12 mouse cellular contexts compared by ENCODE assay signal in the genomic region with DNA sequence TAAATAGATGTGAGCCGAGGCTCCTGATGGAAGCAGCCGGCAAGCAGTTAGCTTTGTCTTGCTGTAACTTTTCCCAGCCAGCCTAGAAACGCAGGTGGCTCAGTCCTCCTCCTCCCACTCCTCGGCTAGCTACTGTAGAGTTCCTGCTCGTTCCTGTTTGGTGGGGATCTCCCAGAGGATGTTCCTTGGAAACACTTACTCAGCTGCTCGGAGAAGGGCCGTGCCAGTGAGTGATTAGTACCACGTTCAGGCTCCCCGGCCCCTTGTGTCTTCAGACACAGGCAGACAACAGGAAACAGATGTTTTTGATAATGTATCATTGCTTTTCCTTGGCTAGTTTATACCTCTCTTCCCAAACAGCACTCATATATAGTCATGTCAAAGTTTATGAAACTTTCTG. TPM values are rescaled to one million over a fixed set of nuclear protein-coding genes. Genes with fewer than 3 reads are reported as not detected.
DNase-seq lines count a peak whose midpoint lies in the region; ATAC-seq and TF ChIP-seq lines count a peak whose summit lies in the region.
"Had no signal": no experiment of that assay in that cellular context is flagged by ENCODE, and none has a peak within 500 bp of the region (broad histone marks: within the 10 kb centered on the region; RNA-seq: fewer than 3 reads in every experiment).

No protein-coding gene starts in this region.

- 44% methylated on average over 9 of the region's 9 CpGs for WGBS in embryonic facial prominence, embryonic 10.5 days
- 47% methylated on average over 9 of the region's 9 CpGs for WGBS in liver, postnatal 0 days (ENCODE audit: insufficient replicate concordance)

- H3K27me3 ChIP-seq in embryonic facial prominence, embryonic 10.5 days (replicated peaks; ENCODE audit: low read depth, poor library complexity, severe bottlenecking) = no peaks in the 10 kb centered on the region
- no peaks in the 10 kb centered on the region for H3K27me3 ChIP-seq in liver, postnatal 0 days (ENCODE audit: insufficient read depth, low read length)
- H3K27me3 ChIP-seq: forebrain, embryonic 12.5 days had no signal

- TF ChIP-seq EP300 in liver, postnatal 0 days (IDR thresholded peaks at IDR 0.05; ENCODE audit: low read depth) = peak; percentile 38; the same call in 1 of the 2 replicates

- H3K4me1 ChIP-seq in embryonic facial prominence, embryonic 10.5 days = peaks cover 11% of the 10 kb centered on the region
- H3K4me1 ChIP-seq in liver, postnatal 0 days (ENCODE audit: insufficient read depth) = peaks cover 3% of the 10 kb centered on the region
- H3K4me1 ChIP-seq: forebrain, embryonic 12.5 days had no signal

- H3K36me3 ChIP-seq in embryonic facial prominence, embryonic 10.5 days (replicated peaks) = peaks cover 92% of the 10 kb centered on the region
- H3K36me3 ChIP-seq in liver, postnatal 0 days (replicated peaks; ENCODE audit: insufficient read depth, low read length) = peaks cover 31% of the 10 kb centered on the region

- ATAC-seq in liver, postnatal 0 days = 0 out of 2 replicates have a peak, but pooled peaks have one; percentile 10
- ATAC-seq: hindbrain, embryonic 16.5 days had no signal

- no peak overlapping the region for H3K9ac ChIP-seq in liver, postnatal 0 days (replicated peaks)
- H3K9ac ChIP-seq: forebrain, embryonic 12.5 days had no signal

- no peak for TF ChIP-seq CTCF in liver, postnatal 0 days (IDR thresholded peaks at IDR 0.05; ENCODE audit: low read depth)

- no peak overlapping the region for H3K4me2 ChIP-seq in liver, postnatal 0 days (ENCODE audit: low read depth, low read length)
- H3K4me2 ChIP-seq: forebrain, embryonic 12.5 days had no signal

- no peak overlapping the region for H3K4me3 ChIP-seq in embryonic facial prominence, embryonic 10.5 days
- no peak overlapping the region for H3K4me3 ChIP-seq in liver, postnatal 0 days (ENCODE audit: low read depth, low read length)
- H3K4me3 ChIP-seq: forebrain, embryonic 12.5 days had no signal

- peak; percentile 24 for DNase-seq in gastrocnemius, postnatal 25 days
- no peak for DNase-seq in gastrocnemius, adult 18-20 months (ENCODE audit: low spot score)
- peak; percentile 40 for DNase-seq in kidney, postnatal 10 days
- DNase-seq in kidney, adult 9 months = no peak
- DNase-seq in embryonic facial prominence, embryonic 10.5 days (ENCODE audit: low spot score) = peak; percentile 28
- no peak for DNase-seq in liver, postnatal 0 days
- DNase-seq in cerebellum, adult 11 months = no peak
- DNase-seq in adrenal gland, adult 8-10 months = no peak
- DNase-seq: cerebellum, adult 9-11 months; thymus, adult 2 months had no signal

- H3K9me3 ChIP-seq in embryonic facial prominence, embryonic 10.5 days = peaks cover 6% of the 10 kb centered on the region
- H3K9me3 ChIP-seq in liver, postnatal 0 days (ENCODE audit: low read length) = no peaks in the 10 kb centered on the region

- H3K27ac ChIP-seq in embryonic facial prominence, embryonic 10.5 days (replicated peaks) = 0 out of 2 replicates have a peak overlapping the region, but pooled peaks have one; percentile 3
- no peak overlapping the region for H3K27ac ChIP-seq in liver, postnatal 0 days (ENCODE audit: low read depth)
- H3K27ac ChIP-seq: forebrain, embryonic 12.5 days had no signal

RNA-seq across cellular contexts. Expression of a gene that starts 6.6 kb away (rescaled TPM):
- 1 to 10 TPM; 4.1 to 4.8 TPM for total RNA-seq in gastrocnemius, postnatal 25 days (2021)
- total RNA-seq in gastrocnemius, adult 18-20 months (2021) = 1 to 10 TPM; 2.7 to 4.7 TPM
- 17.6 and 19.7 TPM in 2 replicates for polyA plus RNA-seq in embryonic facial prominence, embryonic 10.5 days (2016; fragmentation: Nextera tagmentation; extraction: Ambion mirVana)
- 4.6 and 5.1 TPM in 2 replicates for polyA plus RNA-seq in liver, postnatal 0 days (2015; fragmentation: Nextera tagmentation; extraction: Ambion mirVana)
- total RNA-seq in adrenal gland, adult 8-10 months (2022) = 10 to 100 TPM in 2 of 4 experiments, 1 to 10 TPM in 2; 8.5 to 14.8 (median 11.4) TPM

RNA-seq across cellular contexts. Expression of a gene that starts 6.7 kb away (rescaled TPM):
- 100 to 1,000 TPM; 183 to 197 TPM for total RNA-seq in gastrocnemius, postnatal 25 days (2021)
- 100 to 1,000 TPM; 250 to 296 TPM for total RNA-seq in gastrocnemius, adult 18-20 months (2021)
- polyA plus RNA-seq in embryonic facial prominence, embryonic 10.5 days (2016; fragmentation: Nextera tagmentation; extraction: Ambion mirVana) = 312 and 326 TPM in 2 replicates
- polyA plus RNA-seq in liver, postnatal 0 days (2015; fragmentation: Nextera tagmentation; extraction: Ambion mirVana) = 114 and 115 TPM in 2 replicates
- 1,000 to 10,000 TPM in 1 of 4 experiments, 100 to 1,000 TPM in 3; 854 to 1,069 (median 919) TPM for total RNA-seq in adrenal gland, adult 8-10 months (2022)

RNA-seq across cellular contexts. Expression of a gene that starts 16.3 kb away (rescaled TPM):
- total RNA-seq in gastrocnemius, postnatal 25 days (2021) = 1 to 10 TPM; 2.8 to 3.3 TPM
- 1 to 10 TPM; 2.4 TPM for total RNA-seq in gastrocnemius, adult 18-20 months (2021)
- 9.9 and 11.2 TPM in 2 replicates for polyA plus RNA-seq in embryonic facial prominence, embryonic 10.5 days (2016; fragmentation: Nextera tagmentation; extraction: Ambion mirVana)
- polyA plus RNA-seq in liver, postnatal 0 days (2015; fragmentation: Nextera tagmentation; extraction: Ambion mirVana) = 7.9 and 8.4 TPM in 2 replicates
- 10 to 100 TPM in 1 of 4 experiments, 1 to 10 TPM in 3; 5.5 to 14.4 (median 7.9) TPM for total RNA-seq in adrenal gland, adult 8-10 months (2022)

RNA-seq across cellular contexts. Expression of a gene that starts 44.7 kb away (rescaled TPM):
- total RNA-seq in gastrocnemius, postnatal 25 days (2021) = not detected
- under 1 TPM in 1 of 2 experiments, not detected in 1; 0.34 TPM for total RNA-seq in gastrocnemius, adult 18-20 months (2021)
- polyA plus RNA-seq in embryonic facial prominence, embryonic 10.5 days (2016; fragmentation: Nextera tagmentation; extraction: Ambion mirVana) = 0.59 and 1.1 TPM in 2 replicates
- 4.1 and 5.1 TPM in 2 replicates for polyA plus RNA-seq in liver, postnatal 0 days (2015; fragmentation: Nextera tagmentation; extraction: Ambion mirVana)
- total RNA-seq in adrenal gland, adult 8-10 months (2022) = 1 to 10 TPM; 1.6 to 4.6 (median 2.2) TPM

RNA-seq across cellular contexts. Expression of a gene that starts 45.3 kb away (rescaled TPM):
- 10 to 100 TPM; 32.2 to 50.6 TPM for total RNA-seq in gastrocnemius, postnatal 25 days (2021)
- 10 to 100 TPM; 27.3 to 35.3 TPM for total RNA-seq in gastrocnemius, adult 18-20 months (2021)
- 17.3 and 20.8 TPM in 2 replicates for polyA plus RNA-seq in embryonic facial prominence, embryonic 10.5 days (2016; fragmentation: Nextera tagmentation; extraction: Ambion mirVana)
- 9.2 TPM in 2 replicates for polyA plus RNA-seq in liver, postnatal 0 days (2015; fragmentation: Nextera tagmentation; extraction: Ambion mirVana)
- 10 to 100 TPM; 59.0 to 91.0 (median 69.9) TPM for total RNA-seq in adrenal gland, adult 8-10 months (2022)

Comparison
In these comparisons a context has a peak if more than half of its experiments do, and no peak if none do; other contexts are left out.
1. DNase-seq: peak in gastrocnemius, postnatal 25 days (single experiment), kidney, postnatal 10 days (single experiment) and embryonic facial prominence, embryonic 10.5 days (single experiment); none in gastrocnemius, adult 18-20 months (single experiment), kidney, adult 9 months (single experiment), liver, postnatal 0 days (single experiment), cerebellum, adult 11 months (single experiment) and adrenal gland, adult 8-10 months (single experiment).